Mouse (Mus musculus): ENCODE measurements around the gene Sync.

Sync gene

DNA sequence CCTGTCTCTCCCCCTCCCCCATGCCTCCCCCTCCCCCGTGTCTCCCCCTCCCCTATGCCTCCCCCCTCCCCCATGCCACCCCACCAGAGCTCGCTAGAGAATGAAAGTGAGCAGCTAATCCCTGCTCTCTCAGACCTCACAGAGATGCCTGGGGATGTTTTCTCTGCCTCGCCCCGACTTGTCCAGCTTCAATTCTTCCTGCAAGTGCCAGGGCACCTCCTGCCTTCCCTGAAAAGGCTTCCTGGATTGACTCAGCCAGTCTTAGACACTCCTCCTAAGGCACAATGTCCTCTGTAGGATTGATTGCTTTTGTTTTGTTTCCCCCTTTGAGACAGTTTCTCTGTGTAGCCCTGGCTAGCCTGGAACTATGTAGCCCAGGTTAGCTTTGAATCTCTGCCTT, 26.2 kb upstream of the Sync start, which contains the start of gene C77080:
C77080 (minus strand) TSS at position 209 of the 400 bp plus-strand sequence.
- no peak for DNase-seq (ENCODE audit: low spot score)

GRCm38 (mm10) chr4:129263225-129264021, 24.0 kb upstream of the Sync start:
- DNase-seq (ENCODE audit: low spot score): no peak

- DNase-seq (ENCODE audit: low spot score): no peak
These were observed 21.2 kb upstream of the Sync start for GRCm38 (mm10) chr4:129266191-129266590.

DNA sequence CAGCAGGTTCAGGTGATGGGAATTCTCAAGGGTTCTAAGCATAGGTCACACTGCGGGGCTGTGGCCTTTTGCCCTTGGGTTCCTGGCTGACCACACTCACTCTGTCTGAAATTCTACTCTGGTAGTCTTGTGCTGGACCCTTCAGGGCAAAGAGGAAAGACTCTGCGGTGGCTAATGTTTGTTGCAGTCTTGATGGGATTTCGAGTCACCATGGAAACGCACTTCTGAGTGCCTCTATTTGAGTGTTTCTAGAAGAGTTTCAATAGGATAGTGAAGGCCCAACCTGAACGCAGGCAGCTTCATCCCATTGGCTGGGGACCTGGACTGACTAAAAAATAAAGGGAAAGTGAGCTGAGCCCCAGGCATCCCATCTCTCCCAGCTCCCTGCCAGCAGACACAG, 20.6 kb upstream of the Sync start:
- DNase-seq (ENCODE audit: low spot score): no peak

GRCm38 (mm10) chr4:129268698-129269097, 18.7 kb upstream of the Sync start:
- DNase-seq (ENCODE audit: low spot score): no peak

GRCm38 (mm10) chr4:129271991-129272755, 15.2 kb upstream of the Sync start:
- DNase-seq (ENCODE audit: low spot score): no peak

DNA sequence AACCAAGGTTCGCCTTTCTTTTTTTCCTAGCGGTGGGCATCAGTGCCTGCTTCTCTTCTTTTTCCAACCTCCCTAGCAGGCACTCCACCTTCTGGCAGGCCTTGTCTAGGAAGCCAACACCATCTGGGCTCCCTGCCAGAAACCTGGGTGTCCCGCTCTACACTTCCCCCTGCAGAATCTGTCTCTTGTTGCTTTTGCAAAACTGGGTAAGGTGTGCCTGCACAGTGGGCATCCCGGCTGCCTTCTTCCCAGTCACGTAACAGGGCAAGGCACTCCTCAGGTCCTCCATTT, 14.7 kb upstream of the Sync start:
- no peak for DNase-seq (ENCODE audit: low spot score)

DNA sequence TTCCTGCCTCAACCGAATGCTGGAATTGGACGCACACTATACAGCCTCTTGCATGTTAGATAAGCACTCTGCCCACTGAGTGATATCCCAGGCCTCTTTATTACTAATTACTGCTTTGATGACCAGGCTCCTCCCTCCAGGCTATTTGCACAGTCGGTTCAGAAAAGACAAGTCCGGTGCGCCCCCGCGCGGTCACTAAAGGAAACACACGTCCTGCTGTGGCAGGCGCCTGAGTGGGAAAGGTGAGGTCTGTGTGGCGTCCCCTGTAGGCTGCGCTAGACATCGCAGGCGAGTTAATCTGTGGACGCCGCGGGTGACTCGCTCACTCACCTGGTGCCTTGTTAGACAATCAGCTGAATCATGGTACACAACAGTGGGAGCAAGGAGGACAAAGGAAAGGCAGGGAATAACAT, 11.0 kb upstream of the Sync start:
- DNase-seq (ENCODE audit: low spot score): peak; percentile 89

- DNase-seq (ENCODE audit: low spot score): no peak
These were observed 4.6 kb upstream of the Sync start for GRCm38 (mm10) chr4:129282786-129283185.

DNA sequence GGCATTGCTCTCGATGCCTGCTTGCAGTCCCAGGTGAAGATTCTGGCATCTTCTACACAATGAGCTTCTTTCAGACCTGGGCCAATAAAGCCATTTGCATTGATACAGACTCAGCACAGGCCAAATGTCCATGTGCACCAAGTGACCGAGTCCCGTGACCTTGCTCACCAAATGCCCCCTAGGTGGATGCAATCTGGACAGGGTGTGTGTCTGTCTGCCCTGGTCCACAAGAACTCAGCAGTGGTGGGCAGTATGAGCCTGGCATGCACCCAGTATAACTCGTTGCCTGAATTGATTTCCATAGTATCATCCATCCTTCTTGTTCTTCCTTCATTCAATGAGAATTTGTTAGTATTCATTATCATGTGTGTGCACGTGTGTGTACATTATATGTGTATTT, 4.2 kb upstream of the Sync start:
- DNase-seq (ENCODE audit: low spot score): no peak

- no peak for DNase-seq (ENCODE audit: low spot score)
These were observed 2.7 kb upstream of the Sync start for GRCm38 (mm10) chr4:129284685-129285084.

DNA sequence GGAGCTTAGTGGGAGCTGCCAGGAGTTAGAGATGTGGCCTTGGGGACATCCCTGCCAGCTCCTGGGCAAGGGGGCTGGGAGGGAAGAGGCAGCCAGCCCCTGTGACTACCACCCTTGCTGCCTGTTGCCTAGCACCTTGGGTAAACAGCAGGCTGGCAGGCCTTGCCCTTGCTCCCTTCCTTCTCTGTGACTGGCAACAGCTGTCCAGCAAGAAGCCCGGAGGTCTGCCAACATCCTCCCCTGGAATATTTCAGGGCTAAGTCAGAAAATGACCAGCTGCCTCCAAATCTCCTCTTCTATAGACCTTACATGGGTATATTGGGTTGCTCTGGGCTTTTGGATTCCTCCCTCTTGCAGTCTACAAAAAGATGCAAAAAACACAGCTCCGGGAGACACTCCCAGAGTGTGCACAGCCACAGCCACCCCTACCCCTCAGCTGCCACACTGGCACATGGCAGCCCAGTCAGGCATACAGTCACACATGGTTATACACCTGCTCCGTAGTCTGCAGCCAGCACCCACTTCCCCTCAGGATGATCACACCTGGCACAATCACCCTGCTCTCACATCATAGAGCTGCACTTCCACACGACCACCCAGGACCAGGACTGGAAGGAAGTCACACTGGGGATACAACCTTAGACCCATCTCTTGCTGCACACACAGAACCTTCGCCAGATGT, 1.3 kb upstream of the Sync start:
- DNase-seq (ENCODE audit: low spot score): no peak

- DNase-seq (ENCODE audit: low spot score): no peak
These were observed 540 bp upstream of the Sync start for GRCm38 (mm10) chr4:129286683-129287471.

DNA sequence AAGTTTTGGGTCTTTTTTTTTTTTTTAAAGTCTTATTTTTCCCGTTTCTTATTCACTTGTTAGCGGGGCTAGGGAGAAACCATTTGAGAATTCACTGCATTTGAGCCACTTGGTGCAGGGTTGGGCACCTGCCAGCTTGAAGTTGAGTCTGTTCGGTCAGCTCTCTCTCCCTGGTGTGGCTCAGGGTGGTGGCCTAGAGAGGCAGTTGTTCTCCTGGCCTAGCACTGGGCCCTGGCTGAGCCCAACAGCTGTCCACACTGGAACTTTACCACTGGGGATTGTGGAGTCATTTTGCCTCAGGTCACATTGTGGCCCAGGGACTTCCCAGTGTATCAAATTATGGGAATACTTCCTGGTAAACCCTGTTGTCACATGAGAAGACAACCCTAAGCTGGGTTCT, 650 bp downstream of the Sync start:
- no peak for DNase-seq (ENCODE audit: low spot score)

GRCm38 (mm10) chr4:129289671-129290070, 2.3 kb downstream of the Sync start:
- DNase-seq (ENCODE audit: low spot score): no peak

DNA sequence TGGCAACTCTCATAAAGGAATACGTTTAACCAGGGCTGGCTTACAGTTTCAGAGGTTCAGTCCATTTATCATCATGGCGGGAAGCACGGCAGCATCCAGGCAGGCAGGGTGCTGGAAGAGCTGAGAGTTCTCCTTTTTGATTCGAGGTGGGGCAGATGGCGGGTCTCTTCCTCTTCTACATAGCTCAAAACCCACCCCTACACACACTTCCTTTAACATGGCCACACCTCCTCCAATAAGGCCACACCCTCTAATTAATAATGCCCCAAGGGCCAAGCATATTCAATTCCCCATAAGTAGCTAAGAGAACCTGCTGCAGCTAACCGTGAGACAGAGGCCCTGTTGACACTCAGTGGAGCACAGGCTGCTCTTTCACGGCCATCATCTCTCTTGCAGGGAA, 5.4 kb downstream of the Sync start:
- DNase-seq (ENCODE audit: low spot score): no peak

DNA sequence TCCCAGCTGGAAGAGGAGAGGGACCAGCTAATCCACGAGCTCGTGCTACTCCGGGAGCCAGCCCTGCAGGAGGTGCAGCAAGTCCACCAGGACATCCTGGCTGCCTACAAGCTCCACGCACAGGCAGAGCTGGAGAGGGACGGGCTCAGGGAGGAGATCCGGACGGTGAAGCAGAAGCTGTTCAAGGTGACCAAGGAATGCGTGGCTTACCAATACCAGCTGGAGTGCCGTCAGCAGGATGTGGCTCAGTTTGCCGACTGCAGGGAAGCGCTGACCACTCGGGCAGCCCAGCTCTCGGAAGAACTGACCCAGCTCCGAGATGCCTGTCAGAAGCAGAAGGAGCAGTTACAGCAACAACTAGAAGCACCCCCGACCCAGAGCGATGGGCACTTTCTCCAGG, 6.3 kb downstream of the Sync start:
- DNase-seq (ENCODE audit: low spot score): no peak

DNA sequence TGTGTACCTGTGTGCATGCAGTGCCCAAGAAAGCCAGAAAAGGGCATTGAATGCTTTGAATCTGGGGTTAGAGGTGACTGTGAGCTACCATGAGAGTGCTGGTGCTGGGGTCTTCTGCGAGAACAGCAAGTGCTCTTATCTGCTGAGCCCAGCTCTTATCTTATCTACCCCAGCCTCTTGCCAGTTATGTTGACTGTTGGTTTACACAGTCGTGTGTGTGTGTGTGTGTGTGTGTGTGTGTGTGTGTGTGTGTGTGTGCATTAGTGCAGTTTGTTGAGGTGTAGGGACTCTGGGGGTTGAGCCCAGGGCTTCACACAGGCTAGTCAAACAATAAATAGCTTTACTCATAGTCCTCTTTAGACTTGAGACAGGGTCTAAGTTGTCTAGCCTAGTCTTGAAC, 7.8 kb downstream of the Sync start:
- DNase-seq (ENCODE audit: low spot score): no peak

GRCm38 (mm10) chr4:129296066-129296465, 8.6 kb downstream of the Sync start:
- no peak for DNase-seq (ENCODE audit: low spot score)

DNA sequence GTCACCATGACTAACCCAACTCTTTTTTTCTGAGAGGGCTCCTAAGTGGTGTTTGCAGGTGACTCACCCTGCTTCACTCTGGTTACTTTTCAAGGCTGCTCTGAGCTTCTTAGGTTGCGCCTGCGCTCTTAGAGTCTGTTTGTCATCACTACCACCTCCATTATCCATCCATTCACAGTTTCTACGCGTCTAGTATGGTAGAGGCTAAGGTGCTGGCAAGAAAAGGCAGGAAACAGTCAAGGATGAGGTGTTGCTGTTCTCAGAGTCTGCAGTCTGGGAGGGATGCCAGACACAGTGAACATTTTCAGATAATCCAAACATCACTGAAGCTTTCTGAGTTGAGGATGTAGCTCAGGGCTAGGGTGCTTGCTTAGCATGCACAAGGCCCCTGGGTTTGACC, 10.3 kb downstream of the Sync start:
- no peak for DNase-seq (ENCODE audit: low spot score)

DNA sequence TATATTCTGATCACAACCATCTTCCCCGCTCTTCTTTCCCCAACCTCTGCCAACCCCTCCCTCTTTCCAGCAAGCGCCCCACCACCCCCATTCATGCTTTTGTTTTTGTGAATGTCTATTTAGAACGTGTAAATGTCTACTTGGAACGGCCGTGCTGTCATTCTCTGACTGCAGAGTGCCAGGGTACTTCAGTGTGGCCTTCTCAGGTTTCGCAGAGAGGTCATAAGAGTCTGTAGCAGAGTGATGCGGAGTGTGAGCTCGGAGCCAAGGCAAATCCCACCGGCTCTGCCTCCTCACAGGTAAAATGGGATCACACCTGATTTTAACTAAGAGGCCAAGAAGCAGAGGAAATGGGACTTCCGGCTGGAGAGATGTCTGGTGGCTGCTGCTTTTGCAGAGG, 11.7 kb downstream of the Sync start:
- no peak for DNase-seq (ENCODE audit: low spot score)

GRCm38 (mm10) chr4:129303401-129303800, 16.0 kb downstream of the Sync start:
- DNase-seq (ENCODE audit: low spot score): no peak
